Mouse (Mus musculus) MEL (cell line): ENCODE measurements at regions not wholly inside any gene's neighbourhood (a gene's known extent, or its start where the extent isn't known, plus 50 kb on each side); places are given as distances from the start of the nearest gene placed in this dataset.

ENCODE experiments used
- CHD2 ChIP-seq: IDR thresholded peaks from 2 replicates; pipeline ENCODE4 v1.6.1; 2011; ENCODE audit warnings: low read length, improper control_type of control experiment
- CTCF ChIP-seq, 3 experiments: IDR thresholded peaks in 2 of 3; conservative IDR thresholded peaks in 1 of 3; 2 replicates each; pipeline ENCODE4 v1.5.1; 2011 to 2012; ENCODE audit warnings: low read length in 3 of 3, low read depth in 2 of 3, mild to moderate bottlenecking in 2 of 3, improper control_type of control experiment in 1 of 3, inconsistent platforms in 1 of 3, mixed read lengths in 1 of 3, moderate library complexity in 1 of 3; ENCODE audit not compliant: control insufficient read depth in 1 of 3, insufficient read depth in 1 of 3, poor library complexity in 1 of 3, severe bottlenecking in 1 of 3
- EP300 ChIP-seq, 2 experiments: IDR thresholded peaks; 2 replicates each; pipeline ENCODE4 v1.6.1; 2011; ENCODE audit warnings: improper control_type of control experiment in 2 of 2, low read length in 2 of 2, low read depth in 1 of 2, mild to moderate bottlenecking in 1 of 2
- ETS1 ChIP-seq: IDR thresholded peaks from 2 replicates; pipeline ENCODE4 v1.6.1; 2012; ENCODE audit warnings: low read depth, mild to moderate bottlenecking, inconsistent platforms, low read length, improper control_type of control experiment, moderate library complexity
- GABPA ChIP-seq: IDR thresholded peaks from 2 replicates; pipeline ENCODE4 v1.6.1; 2012; ENCODE audit warnings: low read depth, mild to moderate bottlenecking, inconsistent platforms, low read length, improper control_type of control experiment, moderate library complexity
- KAT2A ChIP-seq: conservative IDR thresholded peaks from 2 replicates; pipeline ENCODE4 v1.6.1; 2012; ENCODE audit warnings: low read depth, low read length, improper control_type of control experiment, inconsistent platforms
- MAFK ChIP-seq: IDR thresholded peaks from 2 replicates; pipeline ENCODE4 v1.6.1; 2011; ENCODE audit warnings: low read depth, mild to moderate bottlenecking, low read length, improper control_type of control experiment, borderline replicate concordance
- MEF2A ChIP-seq: IDR thresholded peaks from 2 replicates; pipeline ENCODE4 v1.6.1; 2014; ENCODE audit warnings: low read depth, mild to moderate bottlenecking, inconsistent platforms, low read length, improper control_type of control experiment; ENCODE audit not compliant: poor library complexity, insufficient replicate concordance, severe bottlenecking; ENCODE audit errors: extremely low read depth
- POLR2A ChIP-seq, 2 experiments: IDR thresholded peaks; 2 replicates each; pipeline ENCODE4 v1.6.1; 2011 to 2012; ENCODE audit warnings: low read length in 2 of 2, mild to moderate bottlenecking in 2 of 2, control low read depth in 1 of 2, improper control_type of control experiment in 1 of 2, low read depth in 1 of 2, moderate library complexity in 1 of 2; ENCODE audit not compliant: control insufficient read depth in 1 of 2, insufficient read depth in 1 of 2, poor library complexity in 1 of 2
- USF2 ChIP-seq, 2 experiments: IDR thresholded peaks; 2 replicates each; pipeline ENCODE4 v1.6.1; 2011 to 2012; ENCODE audit warnings: improper control_type of control experiment in 2 of 2, low read length in 2 of 2, borderline replicate concordance in 1 of 2, inconsistent platforms in 1 of 2, low read depth in 1 of 2, mild to moderate bottlenecking in 1 of 2; ENCODE audit not compliant: insufficient read depth in 1 of 2
- ZMIZ1 ChIP-seq: IDR thresholded peaks from 2 replicates; pipeline ENCODE4 v1.6.1; 2012; ENCODE audit warnings: low read depth, mild to moderate bottlenecking, inconsistent platforms, low read length, improper control_type of control experiment, moderate library complexity
- ZNF384 ChIP-seq: IDR thresholded peaks from 2 replicates; pipeline ENCODE4 v1.6.1; 2012; ENCODE audit warnings: low read depth, mild to moderate bottlenecking, inconsistent platforms, low read length, improper control_type of control experiment

- no peak for TF ChIP-seq KAT2A
- no peak for TF ChIP-seq CHD2
- no peak for TF ChIP-seq POLR2A (IDR thresholded peaks at IDR 0.05; ENCODE audit: control insufficient read depth in 1 of 2, insufficient read depth in 1 of 2, low read depth in 1 of 2, low read length in 2 of 2, poor library complexity in 1 of 2)
- TF ChIP-seq USF2 (IDR thresholded peaks at IDR 0.05; ENCODE audit: borderline replicate concordance in 1 of 2, insufficient read depth in 1 of 2, low read depth in 1 of 2, low read length in 2 of 2): no peak
- no peak for TF ChIP-seq MEF2A
- no peak for TF ChIP-seq GABPA
- no peak for TF ChIP-seq ZMIZ1
- TF ChIP-seq EP300 (IDR thresholded peaks at IDR 0.05; ENCODE audit: low read depth in 1 of 2, low read length in 2 of 2): no peak
- no peak for TF ChIP-seq CTCF (IDR thresholded peaks at IDR 0.05 in 2 of 3, conservative IDR thresholded peaks at IDR 0.05 in 1 of 3; ENCODE audit: control insufficient read depth in 1 of 3, insufficient read depth in 1 of 3, low read depth in 2 of 3, low read length in 3 of 3, poor library complexity in 1 of 3, severe bottlenecking in 1 of 3)
- TF ChIP-seq ETS1: no peak
- TF ChIP-seq ZNF384: no peak
- TF ChIP-seq MAFK: no peak
Observed at GRCm38 (mm10) chr12:32545466-32545865, 167.0 kb downstream of the Ccdc71l start.
